Mouse (Mus musculus) E14TG2a.4 (cell line): ENCODE results near the gene Ak4.

Experiments used
- H3K27me3 ChIP-seq: 2 replicates; pipeline ENCODE4 v1.6.1; 2014; ENCODE audit warnings: low read length, control low read depth; ENCODE audit not compliant: insufficient read depth
- H3K36me3 ChIP-seq: 2 replicates; pipeline ENCODE4 v1.6.1; 2014; ENCODE audit warnings: low read length, control low read depth; ENCODE audit not compliant: insufficient read depth
- H3K4me1 ChIP-seq: replicated peaks from 2 replicates; pipeline ENCODE4 v1.6.1; 2014; ENCODE audit warnings: low read depth, low read length, control low read depth
- H3K4me3 ChIP-seq: replicated peaks from 2 replicates; pipeline ENCODE4 v1.5.1; 2014; ENCODE audit warnings: mild to moderate bottlenecking, low read length
- H3K9me3 ChIP-seq: 2 replicates; pipeline ENCODE4 v1.6.1; 2014; ENCODE audit warnings: low read length, control low read depth
- CTCF ChIP-seq: conservative IDR thresholded peaks from 2 replicates; pipeline ENCODE4 v1.5.1; 2014; ENCODE audit warnings: low read length
- NANOG ChIP-seq: IDR thresholded peaks from 2 replicates; pipeline ENCODE4 v1.6.1; 2014; ENCODE audit warnings: borderline replicate concordance, low read length, mixed read lengths
- POU5F1 ChIP-seq: IDR thresholded peaks from 2 replicates; pipeline ENCODE4 v1.6.1; 2014; ENCODE audit warnings: low read length, borderline replicate concordance

Ak4 gene

DNA sequence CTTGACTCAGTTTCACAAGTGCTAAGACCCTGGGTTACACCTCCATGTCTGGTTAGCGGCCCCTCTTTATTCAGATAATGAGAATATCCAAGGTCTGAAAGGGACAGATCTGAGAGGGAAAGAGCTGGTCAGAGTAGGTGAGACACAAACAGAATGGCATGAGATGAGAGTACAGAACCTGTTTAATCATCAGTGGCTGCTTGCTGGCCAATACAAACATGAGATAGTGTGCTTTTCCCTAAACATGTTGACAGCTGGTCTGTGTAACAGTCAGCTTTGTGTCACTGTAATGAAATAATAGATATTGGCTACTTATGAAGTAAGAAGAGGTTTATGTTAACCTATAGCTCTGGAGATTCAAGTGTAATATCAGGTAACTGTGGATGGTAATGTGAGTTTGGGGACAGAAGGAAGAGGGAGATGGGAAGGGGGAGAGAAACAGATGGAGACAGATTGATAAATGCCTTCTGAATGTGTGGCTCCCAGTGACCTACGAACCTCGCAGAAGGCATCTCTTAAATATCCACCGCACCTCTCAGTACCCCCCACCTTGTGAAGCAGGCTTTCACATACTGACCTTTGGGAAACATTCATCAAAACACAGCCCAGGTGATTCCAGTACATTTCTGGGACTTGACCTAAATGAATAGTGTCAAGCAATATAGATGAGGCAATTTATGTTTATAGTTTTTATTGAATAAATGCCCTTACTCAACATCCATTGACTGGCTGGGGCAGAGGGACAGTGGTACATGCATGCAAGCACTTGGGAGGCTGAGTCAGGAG is 12.5 kb upstream of the Ak4 start:
- Histone ChIP-seq H3K27me3 (no peaks in the 10 kb centered on the region), H3K36me3 (no peaks in the 10 kb centered on the region), H3K4me3 (no peak overlapping the region), H3K9me3 (peaks cover under 1% of the 10 kb centered on the region; the same call in 1 of the 2 replicates), H3K4me1 (no peaks in the 10 kb centered on the region)
- no peak for TF ChIP-seq CTCF
- no peak for TF ChIP-seq POU5F1
- TF ChIP-seq NANOG = no peak

DNA sequence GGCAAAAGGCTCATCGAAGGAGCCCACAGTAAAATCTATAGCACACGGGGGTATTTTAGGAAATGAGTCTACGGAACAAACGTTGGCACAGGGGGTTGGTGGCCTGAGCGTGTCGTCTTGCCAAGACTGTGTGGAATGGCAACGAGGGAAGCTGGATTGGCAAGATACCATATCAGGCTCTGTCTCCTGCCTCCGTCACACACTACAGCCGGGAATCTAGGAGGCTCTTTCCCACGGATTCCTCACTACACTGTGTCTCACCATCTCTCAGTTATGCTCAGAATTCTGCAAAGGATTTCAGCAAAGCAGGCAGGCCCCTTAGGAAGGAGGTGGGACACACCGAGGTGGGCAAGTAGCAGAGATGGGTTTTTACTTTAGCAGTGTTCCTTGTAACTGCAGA is 2.1 kb upstream of the Ak4 start:
- H3K9me3 ChIP-seq = no peaks in the 10 kb centered on the region
- peaks cover 30% of the 10 kb centered on the region for H3K27me3 ChIP-seq

DNA sequence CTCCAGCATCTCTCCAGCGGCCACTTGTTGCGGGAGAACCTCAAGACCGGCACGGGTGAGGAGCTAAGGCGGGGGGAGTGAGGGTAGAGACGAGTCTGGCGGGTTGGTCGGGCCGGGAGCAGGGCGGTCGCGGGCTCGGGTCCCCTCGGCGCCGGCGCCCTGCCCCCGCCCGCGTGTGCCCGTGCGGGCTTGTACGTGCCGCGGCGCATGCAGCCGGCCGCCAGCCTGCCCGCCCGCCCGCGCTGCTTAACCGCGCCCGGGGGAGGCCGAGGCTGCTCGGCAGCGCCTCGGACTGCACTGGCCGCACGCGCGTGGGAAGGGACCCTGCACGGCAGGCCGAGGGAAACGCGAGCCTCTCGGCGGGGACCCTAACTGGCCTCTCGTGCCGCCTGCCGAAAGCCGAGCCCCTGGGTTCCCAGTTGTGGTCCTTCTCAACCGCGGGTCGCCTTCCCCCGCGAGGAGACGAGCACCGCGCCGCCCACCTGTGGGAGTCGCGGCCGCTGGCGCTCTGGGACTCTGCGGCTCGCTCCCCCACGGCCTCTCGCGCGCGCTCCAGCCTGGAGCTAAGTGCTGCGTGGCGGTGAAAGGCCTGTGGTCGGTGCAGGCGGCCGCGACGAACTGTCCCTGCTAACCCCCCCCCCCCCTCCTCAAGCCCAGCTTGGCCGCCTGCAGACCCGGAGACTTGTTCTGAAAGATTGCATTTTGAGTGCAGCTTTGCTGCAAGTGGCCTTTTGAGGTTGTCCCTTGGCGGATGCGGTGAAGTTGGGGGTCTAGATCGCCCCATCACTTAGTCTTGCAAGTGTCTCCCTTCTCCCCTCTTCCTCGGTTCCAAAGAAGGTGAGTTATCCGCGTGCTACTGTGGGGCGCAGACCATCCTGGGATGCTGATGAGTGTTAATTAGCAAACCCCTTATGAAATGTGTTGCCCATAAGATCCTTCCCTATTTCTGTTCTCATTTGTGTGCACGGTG is 1.1 kb downstream of the Ak4 start:
- peaks cover 19% of the 10 kb centered on the region for H3K36me3 ChIP-seq

More for the DNA sequence above, 2.1 kb upstream of the Ak4 start:
- Histone ChIP-seq H3K4me3 (no peak overlapping the region), H3K4me1 (peaks cover 23% of the 10 kb centered on the region), H3K36me3 (no peaks in the 10 kb centered on the region)
- no peak for TF ChIP-seq NANOG
- no peak for TF ChIP-seq CTCF
- TF ChIP-seq POU5F1 = no peak

DNA sequence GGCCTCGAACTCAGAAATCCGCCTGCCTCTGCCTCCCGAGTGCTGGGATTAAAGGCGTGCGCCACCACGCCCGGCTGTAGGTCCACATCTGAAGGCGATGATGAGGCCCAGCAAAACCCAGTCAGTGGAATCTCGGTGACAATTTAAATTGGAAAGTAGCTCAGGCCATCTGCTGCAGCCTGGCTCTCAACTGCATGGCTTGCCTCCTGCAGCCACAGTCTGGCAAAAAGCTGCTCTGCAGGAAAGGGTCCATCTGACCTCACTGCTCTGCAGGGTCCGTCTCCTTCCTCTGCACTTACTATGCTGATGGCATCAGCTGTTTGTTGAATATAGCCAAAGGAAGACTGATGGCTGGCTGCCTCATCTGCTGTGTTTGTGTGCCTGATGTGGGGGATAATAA is 3.9 kb downstream of the Ak4 start:
- no peaks in the 10 kb centered on the region for H3K9me3 ChIP-seq
- H3K4me1 ChIP-seq = peaks cover 61% of the 10 kb centered on the region
- H3K36me3 ChIP-seq = peaks cover 24% of the 10 kb centered on the region
- peaks cover 21% of the 10 kb centered on the region for H3K27me3 ChIP-seq
- no peak for TF ChIP-seq POU5F1
- no peak for TF ChIP-seq CTCF
- TF ChIP-seq NANOG = no peak
- no peak overlapping the region for H3K4me3 ChIP-seq

More for the DNA sequence above, 1.1 kb downstream of the Ak4 start:
- Histone ChIP-seq H3K27me3 (peaks cover 30% of the 10 kb centered on the region), H3K9me3 (no peaks in the 10 kb centered on the region), H3K4me1 (peaks cover 40% of the 10 kb centered on the region), H3K4me3 (peak overlapping the region; percentile 91)
- TF ChIP-seq POU5F1 = no peak
- no peak for TF ChIP-seq NANOG
- TF ChIP-seq CTCF = no peak

DNA sequence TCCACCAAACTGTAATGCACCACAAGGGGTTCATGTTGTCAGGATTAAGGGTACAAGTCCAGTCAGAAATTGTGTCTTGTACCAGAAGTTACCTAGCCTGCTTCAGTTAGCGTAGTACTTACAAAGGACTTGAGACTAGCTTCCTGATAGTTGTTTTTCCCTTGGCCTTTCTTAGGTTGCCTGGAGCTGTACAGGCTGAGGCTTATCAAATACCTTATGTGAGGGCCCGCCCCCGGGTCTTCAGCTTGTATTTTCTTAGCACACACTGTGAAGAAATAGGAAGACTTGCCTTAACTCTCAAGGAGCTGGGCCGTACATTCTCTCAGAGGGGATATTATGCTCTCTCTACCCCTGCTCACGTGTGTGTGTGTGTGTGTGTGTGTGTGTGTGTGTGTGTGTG is 4.5 kb downstream of the Ak4 start:
- Histone ChIP-seq H3K4me3 (no peak overlapping the region), H3K27me3 (peaks cover 18% of the 10 kb centered on the region), H3K36me3 (peaks cover 28% of the 10 kb centered on the region), H3K4me1 (peaks cover 57% of the 10 kb centered on the region), H3K9me3 (no peaks in the 10 kb centered on the region)
- TF ChIP-seq POU5F1 (no peak), NANOG (no peak), CTCF (no peak)

DNA sequence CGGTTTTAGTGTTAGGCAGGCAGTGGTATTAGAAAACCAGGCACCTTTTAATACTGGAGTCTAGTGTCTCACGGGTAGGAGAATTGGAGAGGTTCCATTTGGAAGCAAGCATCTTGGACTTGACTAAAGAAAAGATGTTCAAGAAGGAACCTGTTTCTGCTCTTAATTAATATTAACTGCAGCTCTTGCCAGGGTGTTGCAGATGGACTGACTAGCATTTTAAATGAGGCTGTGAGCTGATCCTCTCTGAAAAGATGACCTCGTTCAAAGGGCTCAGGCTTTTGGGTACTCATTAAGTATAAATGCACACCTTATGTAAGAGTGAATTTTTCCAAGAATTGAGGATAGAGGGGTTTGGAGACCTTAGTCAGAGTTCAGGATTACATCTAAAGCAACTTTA is 5.4 kb downstream of the Ak4 start:
- no peaks in the 10 kb centered on the region for H3K9me3 ChIP-seq
- H3K4me3 ChIP-seq = no peak overlapping the region
- peaks cover 58% of the 10 kb centered on the region for H3K4me1 ChIP-seq
- H3K36me3 ChIP-seq = peaks cover 37% of the 10 kb centered on the region
- peaks cover 18% of the 10 kb centered on the region for H3K27me3 ChIP-seq
- TF ChIP-seq CTCF = no peak
- TF ChIP-seq POU5F1 = no peak
- TF ChIP-seq NANOG = no peak

DNA sequence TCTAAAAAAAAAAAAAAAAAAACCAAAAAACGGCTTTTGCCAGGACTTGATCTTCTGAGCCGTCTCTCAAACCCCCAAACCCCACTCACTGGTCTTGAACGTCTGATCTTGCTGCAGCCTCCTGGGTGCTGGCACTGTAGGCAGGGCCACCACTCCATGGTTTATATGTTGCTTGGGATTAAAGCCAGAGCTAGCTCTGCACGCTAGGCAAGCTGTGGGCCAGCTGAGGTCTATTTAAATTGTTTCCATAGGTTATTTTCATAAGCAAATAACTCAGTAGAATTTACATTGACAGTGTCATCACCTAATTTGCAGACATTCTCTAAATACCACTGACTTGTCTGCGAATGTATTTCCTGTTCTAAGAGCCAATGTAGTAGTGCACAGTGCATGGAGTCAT is 6.0 kb downstream of the Ak4 start:
- Histone ChIP-seq H3K4me1 (peaks cover 61% of the 10 kb centered on the region), H3K4me3 (no peak overlapping the region), H3K27me3 (peaks cover 18% of the 10 kb centered on the region), H3K9me3 (no peaks in the 10 kb centered on the region), H3K36me3 (peaks cover 43% of the 10 kb centered on the region)
- TF ChIP-seq CTCF (no peak), NANOG (no peak), POU5F1 (no peak)

DNA sequence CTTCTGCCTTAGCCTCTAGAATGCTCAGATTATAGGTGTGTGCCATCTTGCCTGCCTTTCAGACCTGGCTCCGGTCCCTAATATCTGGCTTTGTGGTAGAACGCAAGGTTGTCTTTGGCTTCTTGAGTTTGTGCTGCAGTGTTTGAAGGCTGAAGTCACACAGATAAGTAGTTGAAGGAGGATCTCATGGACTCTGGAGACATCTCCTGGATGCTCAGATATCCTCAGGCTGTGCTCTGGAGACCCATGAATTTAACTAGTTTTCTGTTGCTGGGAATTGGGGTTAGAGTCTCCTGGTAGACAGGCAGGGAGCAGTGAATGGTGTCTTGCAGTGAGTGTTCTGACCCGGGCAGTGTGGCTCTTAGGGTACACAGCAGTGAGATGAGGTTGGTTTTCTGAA is 6.6 kb downstream of the Ak4 start:
- no peak for TF ChIP-seq NANOG
- no peak for TF ChIP-seq CTCF
- TF ChIP-seq POU5F1 = no peak
- peaks cover 49% of the 10 kb centered on the region for H3K36me3 ChIP-seq

More for the DNA sequence above, 6.6 kb downstream of the Ak4 start:
- Histone ChIP-seq H3K4me1 (peaks cover 58% of the 10 kb centered on the region), H3K9me3 (no peaks in the 10 kb centered on the region), H3K27me3 (peaks cover 12% of the 10 kb centered on the region), H3K4me3 (no peak overlapping the region)
